Mouse (Mus musculus): Measurements from ENCODE around the gene Lcp1.

GRCm38 (mm10) chr14:75139225-75139624 lies 8.3 kb downstream of the Lcp1 start:
- TF ChIP-seq CTCF (IDR thresholded peaks at IDR 0.05; ENCODE audit: control insufficient read depth, insufficient read depth, insufficient replicate concordance, low read depth, low read length) (no peak), POLR2A (IDR thresholded peaks at IDR 0.05; ENCODE audit: control insufficient read depth, low read depth, low read length) (no peak)
